Mouse (Mus musculus) left cerebral cortex, postnatal 10 days (tissue): Measurements from ENCODE around the gene Pla2g7. TPM values are rescaled to one million over a fixed set of nuclear protein-coding genes. Genes with fewer than 3 reads are reported as not detected.

Source experiments
- DNase-seq, 2 experiments: peaks; one replicate each; pipeline ENCODE4 v3.0.0; 2021 to 2022; ENCODE audit warnings: low spot score in 2 of 2, mixed read lengths in 1 of 2; ENCODE audit errors: extremely low spot score in 1 of 2
- intact Hi-C: fragments of 180-260 bp; cut with DNase I; formaldehyde crosslinking; loops from one replicate; pipeline ENCODE4 v1.15.1; 2025
- total RNA-seq, 2 experiments: library from RNA; stranded (reverse); gene quantifications; 2 replicates each; pipeline ENCODE4 v1.2.3; 2021

Gene Pla2g7
- total RNA-seq, 2 experiments from 2014 or later: 48.4 to 51.9 TPM

DNA sequence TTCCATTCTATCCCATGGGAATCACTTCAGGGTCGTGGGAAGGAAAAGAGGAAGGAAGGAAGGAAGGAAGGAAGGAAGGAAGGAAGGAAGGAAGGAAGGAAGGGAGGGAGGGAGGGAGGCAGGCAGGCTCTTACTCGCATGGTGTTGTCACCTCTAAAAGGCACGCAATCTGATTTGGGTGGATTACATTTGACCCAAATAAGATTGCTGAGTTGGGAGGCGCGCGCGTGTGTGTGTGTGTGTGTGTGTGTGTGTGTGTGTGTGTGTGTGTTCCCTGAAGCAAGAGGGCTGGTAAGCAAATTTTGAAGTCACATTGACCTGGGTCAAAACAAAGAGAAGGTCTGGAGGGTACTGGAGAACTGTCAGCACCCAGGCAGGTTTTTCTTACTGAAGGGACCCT lies 1.4 kb downstream of the Pla2g7 start:
- DNase-seq: no peak
- intact Hi-C loops: no loop called here

DNA sequence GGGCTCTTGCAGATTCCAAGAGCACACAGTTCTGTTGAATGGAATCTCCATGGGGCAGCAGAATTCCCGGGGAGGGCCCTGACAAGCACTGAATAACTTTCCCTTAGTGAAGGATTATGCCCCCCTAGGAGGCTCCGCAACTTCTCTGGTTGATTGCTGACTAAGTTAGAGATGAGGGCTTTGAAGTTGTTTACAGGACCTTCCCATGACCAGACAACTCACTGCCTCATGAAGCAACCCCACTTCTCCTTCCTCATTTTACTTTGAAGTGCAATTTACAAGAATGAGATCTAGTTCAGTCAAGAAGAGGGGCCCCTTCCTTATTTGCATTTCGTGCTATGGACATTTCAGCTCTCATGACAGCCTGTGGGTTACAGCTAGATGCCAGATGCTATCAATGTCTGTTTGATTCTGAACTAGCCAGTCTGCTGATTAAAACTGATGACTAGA lies 5.8 kb downstream of the Pla2g7 start:
- intact Hi-C loops: no loop called here
- DNase-seq: no peak

DNA sequence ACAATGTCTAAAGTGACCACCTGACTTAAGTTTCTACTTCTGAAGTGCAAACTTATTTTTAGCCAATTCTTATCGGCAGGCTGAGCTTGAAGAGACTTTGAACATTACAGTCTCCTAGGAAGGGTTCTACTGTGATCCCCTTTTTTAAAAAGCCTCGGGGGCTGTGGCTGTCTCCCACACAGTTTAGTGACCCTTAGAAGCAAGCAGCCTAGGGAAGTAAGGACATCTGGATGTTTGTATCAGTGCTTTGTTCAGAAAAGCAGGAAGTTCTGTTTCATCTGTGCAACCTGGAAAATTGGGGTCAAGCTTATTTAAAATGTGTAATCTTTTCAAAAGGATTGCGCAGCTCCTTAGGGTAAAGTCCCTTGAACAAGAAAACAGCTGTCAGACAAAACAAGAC lies 12.6 kb downstream of the Pla2g7 start:
- DNase-seq: no peak
- intact Hi-C loops: no loop called here

DNA sequence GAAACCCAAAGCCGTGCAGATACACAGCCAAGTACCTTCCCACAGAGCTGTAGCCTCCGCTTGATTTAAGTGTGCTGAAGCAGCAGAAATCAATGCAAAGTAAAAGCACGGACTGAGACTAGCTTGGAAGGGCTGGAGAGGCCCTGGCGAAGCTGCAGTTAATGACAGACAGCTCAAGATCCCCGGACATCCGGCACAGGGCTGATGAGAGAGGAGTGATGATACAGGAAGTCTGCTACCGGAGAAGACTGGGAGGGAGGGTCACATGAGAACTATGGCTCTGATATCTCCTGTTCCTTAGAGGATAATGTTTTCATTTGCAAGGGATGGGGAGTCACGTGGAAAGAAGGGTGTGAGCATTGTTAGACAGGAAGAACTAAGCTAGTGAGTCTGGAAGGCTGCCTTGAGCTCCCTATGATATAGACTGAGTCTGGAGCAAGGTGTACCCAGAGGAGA lies 13.1 kb downstream of the Pla2g7 start:
- intact Hi-C loops: no loop called here
- peak in 1 of 2 experiments; percentile 35 for DNase-seq

DNA sequence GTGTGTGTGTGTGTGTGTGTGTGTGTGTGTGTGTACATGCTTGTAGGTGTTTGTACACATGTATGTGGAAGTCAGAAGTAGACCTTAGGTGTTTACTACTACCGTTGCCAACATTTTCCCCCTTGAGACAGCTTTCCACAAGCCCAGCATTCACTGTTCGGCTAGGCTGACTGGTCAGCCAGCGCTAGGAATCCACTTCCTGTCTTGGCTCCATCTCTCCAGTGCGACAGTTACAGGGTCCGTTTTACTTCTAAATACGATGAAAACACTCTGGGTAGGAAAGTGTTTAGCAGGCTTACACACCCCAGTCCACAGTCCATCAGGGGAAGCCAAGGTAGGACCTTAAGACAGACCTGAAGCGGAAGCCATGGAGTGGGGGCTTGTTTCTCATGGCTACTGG lies 16.9 kb downstream of the Pla2g7 start:
- intact Hi-C loops: no loop called here
- DNase-seq: no peak

DNA sequence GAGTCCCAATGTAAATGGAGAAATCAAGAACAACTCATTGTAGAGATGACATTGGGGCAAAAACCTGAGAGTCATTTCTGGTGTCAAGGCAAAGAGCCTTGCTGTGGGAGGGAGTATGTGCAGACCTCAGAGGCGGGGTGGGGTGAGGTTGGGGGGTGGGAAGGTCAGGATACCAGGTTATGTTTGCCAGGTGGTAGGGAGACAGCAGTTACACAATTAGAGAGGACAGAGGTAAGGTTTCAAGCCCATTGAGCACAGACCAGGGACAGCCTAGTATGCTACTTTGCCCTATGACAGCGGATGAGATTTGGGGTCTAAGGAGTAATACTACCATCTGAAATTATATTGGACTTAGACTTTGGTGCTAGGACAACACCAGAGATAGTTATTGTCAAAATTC lies 19.4 kb downstream of the Pla2g7 start:
- no peak for DNase-seq
- intact Hi-C loops: no loop called here

DNA sequence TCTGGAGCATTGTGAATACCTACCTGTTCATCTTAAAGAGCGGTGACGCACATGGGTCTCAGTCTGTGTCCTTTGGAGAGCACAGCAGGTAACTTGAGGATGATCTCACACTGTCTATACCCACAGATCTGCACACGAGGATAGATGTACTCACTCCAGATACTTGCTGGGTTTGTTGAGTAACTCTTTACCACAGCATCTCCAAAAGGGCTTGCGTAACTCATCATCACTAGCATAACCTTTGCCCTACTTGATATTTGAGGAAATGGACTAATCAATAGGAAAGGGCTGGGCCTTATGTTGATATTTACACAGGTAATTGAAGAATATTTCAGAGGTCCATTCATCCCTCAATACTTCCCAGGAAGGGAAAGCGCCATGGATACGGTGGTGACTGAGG lies 21.9 kb downstream of the Pla2g7 start:
- no peak for DNase-seq
- intact Hi-C loops: no loop called here

DNA sequence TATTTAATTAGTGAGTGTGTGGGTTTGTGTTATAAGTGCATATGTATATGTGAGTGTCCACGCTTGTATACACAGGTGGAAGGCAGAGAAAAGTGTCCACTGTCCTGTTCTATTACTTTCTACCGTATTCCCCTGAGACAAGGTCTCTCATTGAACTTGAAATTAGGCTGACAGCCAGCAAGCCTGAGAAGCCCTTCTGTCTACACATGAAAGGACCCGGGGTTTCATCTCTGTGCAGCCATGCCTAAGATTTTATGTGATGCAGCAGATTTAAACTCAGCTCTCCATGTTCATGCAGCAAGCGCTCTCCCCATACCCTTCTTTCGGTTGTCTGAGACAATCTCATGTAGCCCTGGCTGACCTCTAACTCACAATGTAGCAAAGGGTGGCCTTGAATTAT lies 22.6 kb downstream of the Pla2g7 start:
- intact Hi-C loops: no loop called here
- DNase-seq: no peak

DNA sequence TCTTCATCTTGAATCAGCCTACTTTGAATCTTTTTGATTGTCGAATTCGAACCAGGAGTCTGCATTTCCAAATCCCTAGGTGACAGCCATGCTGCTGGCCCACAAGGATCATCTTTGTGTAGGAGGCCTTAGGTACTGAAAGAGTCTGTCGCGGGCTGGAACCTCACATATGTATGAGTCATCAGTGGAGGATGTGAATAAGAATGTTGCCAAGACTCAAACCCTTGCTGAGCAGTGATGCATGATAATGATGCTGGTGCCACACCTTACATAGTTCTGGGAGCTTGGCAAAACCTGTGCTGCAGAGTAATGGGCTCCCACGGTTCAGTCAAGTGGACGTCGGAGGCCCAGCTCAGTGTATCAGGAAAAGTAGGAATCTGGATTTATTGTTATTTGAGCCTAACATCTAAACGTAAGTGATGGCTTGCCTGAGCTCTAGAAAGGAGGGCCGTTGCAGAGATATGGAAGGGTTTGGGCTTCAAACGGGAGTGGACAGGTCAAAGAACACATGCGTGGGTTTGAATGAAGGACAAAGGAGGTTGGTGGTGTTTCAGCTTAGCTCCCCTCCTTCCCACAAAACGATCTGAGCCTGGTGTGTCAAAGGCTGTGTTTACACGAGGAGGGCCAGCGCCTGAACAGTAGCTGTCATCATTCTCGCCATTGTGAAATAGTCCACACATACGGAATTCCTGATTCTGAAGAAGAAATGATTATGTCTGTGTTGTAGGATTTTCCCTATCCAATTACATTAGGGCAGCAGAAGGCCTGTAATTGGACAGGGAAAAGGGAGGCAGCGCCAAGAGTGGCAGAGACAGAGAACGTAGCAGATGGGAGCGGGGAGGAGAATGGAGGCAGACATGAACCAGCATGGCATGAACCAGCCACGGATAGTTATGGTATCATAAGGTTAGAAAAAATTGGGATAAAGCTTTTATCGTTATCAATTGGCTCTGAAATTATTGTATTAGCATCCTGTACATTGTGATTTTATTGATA lies 24.7 kb downstream of the Pla2g7 start:
- intact Hi-C loops: no loop called here
- no peak for DNase-seq

DNA sequence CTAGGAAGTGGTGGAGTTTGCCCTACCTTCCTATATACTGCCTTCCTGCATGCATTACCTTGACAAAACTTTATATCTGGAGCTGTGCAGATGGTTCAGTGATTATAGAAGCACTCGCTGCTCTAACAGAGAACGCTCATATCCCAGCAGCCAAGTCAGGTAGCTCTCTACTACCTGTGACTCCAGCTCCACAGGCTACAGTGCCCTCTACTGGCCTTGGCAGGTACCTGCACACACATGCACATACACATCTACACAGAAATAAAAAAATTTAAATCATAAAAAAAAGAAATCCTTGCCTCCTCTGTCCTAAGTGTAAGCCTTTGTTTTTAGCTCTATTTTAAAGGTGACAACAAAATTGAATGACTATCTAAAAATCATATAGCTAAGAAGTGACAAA lies 29.8 kb downstream of the Pla2g7 start:
- intact Hi-C loops: no loop called here
- no peak for DNase-seq

DNA sequence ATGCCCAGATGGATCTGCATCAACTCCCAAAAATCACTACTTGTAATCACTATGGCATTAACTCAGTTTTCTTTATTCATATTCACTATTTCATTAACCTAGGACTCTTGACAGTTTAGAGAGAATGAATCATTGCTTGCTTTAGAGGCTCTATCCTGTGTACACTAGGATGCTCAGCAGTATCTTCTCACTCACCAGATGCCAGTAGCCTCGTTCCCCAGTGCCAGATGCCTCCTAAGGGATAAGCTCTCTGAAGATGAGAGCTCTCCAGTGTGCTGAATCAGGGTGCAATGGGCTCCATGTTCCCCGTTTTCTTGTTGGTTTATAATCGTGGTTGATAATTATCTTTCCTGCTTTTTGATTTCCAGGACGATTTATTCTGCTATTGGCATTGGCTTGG lies 30.8 kb downstream of the Pla2g7 start:
- DNase-seq: no peak
- intact Hi-C loops: no loop called here

DNA sequence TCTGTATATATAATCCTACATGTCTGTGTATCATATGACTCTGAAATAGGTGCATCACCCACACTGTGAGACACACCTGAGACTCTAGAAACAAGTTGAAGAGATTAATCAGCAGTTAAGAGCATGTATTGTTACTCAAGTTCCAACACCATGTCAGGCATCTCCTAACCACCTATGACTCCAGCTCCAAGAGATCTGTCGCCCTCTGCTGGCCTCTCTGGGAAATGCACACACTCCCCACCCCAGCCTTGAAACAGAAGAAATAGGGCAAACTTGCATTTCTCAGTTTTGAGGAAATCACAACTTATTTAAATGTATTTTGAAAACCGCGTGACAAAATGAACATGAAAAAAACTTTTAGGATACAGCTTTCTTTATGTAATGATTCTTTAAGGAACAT lies 38.8 kb downstream of the Pla2g7 start:
- peak; percentile 28 to 64 for DNase-seq
- intact Hi-C loops: loop anchor here (2.0 to 5.0 kb wide), 2 partner anchors 88 to 339 kb away; no protein-coding TSS in a partner anchor

DNA sequence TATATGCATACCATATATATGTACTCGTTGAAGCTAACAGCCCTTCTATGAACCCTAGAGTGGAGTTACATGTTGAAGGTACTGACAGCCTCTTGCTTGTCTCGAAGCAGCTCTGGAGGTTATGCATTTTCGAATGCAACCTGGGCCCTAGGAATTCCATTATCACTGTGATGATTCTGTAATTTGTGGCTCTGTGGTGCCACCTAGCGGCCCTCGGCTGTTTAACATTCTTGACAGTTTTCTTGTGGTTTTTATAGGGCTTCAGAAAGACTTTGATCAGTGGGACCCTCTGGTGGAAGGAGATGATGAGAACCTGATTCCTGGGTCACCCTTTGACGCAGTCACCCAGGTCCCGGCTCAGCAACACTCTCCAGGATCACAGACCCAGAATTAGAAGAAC lies 43.7 kb downstream of the Pla2g7 start:
- intact Hi-C loops: no loop called here
- DNase-seq: peak; percentile 33 to 46

DNA sequence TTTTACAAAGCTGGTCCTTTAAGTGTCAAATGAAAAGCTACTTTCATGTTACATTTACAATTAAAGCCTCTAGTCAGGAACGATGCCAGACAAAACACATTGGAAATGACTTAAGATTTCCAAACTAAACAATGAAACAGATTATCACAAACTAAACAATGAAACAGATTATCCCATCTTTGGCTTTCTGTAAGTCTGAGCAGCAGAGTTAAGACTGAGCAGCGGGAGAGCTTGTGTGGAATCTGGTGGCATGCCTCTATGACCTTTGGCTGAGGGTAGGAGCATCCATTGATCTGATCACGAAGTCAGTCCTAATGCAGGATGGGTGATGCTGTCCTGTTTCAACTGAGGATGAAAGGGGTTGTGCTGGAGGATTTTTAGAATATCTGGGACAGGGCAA lies 44.3 kb downstream of the Pla2g7 start:
- intact Hi-C loops: no loop called here
- no peak for DNase-seq

DNA sequence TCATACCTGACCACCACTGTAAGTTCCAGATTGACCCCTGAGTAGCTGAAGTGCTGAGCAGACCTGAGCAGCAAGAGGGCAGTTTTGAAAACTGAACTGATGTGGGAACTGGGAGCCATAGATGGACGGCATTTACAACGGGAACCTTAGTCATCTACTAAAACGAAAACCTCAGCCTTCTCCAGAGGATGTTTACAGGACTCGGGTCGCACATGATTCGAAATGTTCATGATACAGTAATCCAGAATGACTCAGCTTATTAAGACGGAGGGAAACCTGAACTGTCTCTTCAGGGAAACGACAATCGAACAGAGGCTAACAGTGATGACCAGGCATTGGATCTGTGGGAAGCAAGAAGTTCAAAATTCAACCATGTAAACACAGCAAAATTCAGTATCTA lies 51.3 kb downstream of the Pla2g7 start:
- intact Hi-C loops: no loop called here
- no peak for DNase-seq

DNA sequence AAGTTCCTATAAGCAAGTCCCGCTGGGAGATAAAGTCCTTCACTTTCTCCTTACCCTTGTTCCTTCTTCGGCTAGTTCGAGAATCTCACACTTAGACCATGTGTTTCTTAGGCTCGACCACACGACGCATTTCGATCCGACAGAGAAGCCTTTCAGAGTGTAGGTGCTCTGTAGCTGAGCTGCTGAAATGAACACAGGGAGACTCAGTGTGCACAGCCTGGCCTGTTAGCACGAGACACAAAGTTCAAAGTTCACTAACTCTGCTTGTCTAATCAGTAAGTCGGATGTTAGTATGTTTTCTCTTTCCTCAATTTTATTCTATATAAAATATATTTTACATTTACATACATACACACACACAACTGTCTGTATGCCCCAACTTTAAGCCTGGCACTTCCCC lies 54.2 kb downstream of the Pla2g7 start:
- DNase-seq: no peak
- intact Hi-C loops: no loop called here

DNA sequence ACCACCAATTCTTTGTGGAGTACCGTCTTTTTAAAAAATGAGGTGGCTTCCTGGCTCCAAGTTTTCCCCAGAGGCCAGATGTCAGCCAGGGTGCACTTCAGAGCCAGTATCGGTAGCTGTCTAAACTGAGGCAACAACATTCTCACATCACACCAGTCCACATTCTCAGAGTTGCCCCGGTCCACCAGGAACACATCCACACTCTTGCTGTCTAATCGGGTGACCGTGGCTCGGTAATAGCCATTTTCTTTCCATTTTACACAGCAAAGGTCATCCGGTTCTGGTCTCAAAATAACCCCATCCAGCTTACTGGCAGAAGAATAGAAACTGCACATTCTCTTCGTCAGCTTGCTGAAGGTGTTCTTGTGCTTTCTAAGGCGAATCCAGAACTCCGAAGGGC lies 60.3 kb downstream of the Pla2g7 start:
- intact Hi-C loops: no loop called here
- DNase-seq: no peak

DNA sequence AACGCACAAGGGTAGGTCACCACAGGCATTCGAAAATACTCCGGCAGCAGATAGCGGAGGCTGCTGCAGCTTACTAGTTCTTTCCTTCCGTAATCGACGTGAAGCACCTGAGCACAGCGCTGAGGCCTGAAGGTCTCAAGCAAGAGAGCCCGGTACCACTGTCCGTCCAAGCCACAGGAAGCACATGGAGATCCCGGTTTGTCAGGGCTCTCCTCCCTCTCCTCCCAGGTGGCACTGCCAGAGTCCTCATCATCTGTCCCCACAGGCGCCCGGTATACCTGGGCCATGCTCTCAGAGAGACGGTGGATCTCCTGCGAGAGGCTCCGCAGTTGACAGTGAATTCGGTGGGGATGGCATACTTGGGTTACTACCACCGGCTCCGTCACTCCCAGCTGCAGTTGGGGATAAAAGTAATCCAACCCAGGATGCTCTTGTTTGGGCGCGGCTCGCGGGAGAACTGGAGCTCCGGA lies 61.2 kb downstream of the Pla2g7 start:
- DNase-seq: no peak
- intact Hi-C loops: no loop called here

DNA sequence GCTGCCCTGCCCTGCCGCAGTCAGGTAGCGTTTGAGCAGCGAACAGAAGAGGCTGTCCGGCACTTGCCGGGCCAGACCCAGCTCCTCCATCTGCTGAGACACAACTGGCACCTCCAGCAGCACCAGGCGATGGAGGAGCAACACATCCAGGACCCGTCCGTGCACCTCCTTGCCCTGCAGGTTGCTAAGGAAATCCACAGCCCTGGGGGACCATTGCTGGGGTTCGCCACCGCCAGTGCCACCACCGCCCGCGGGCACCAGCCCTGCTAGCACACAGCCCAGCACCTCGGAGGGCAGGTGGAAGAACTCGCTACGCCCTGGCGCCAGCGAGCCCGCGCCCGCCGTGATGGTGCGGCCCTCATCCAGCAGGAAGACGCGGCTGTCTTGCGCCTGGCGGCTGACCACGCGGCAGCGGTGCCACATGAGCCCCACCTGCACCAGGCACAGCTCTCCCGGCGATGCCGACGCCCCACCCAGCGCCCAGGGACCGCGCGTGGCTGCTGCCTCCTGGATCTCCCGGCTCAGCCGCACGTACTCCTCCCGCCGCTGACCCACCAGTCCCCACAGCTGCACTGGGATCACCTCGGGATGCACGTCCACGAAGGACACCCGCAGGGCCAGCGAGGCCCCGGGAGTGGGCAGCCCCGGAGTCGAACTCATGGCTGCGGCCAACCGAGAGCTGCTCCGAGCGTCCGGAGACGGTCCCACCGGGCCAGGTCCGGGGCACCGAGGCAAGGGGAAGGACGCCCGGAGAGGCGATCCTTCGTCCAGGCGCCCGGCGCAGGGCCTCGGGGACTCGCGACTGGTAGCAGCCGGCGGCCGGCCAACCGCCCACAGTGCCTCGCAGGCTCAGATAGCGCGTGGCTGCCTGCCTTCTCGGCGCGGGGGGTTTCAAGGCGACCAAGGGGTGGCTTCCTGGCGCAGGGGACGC lies 61.9 kb downstream of the Pla2g7 start, which contains the start of gene Tdrd6:
Tdrd6 (minus strand) TSS at position 804 of the 931 bp plus-strand sequence.
- intact Hi-C loops: no loop called here
- DNase-seq: peak in 1 of 2 experiments; percentile 54
